Mouse (Mus musculus): Measurements from ENCODE around the gene Tjp2.

DNA sequence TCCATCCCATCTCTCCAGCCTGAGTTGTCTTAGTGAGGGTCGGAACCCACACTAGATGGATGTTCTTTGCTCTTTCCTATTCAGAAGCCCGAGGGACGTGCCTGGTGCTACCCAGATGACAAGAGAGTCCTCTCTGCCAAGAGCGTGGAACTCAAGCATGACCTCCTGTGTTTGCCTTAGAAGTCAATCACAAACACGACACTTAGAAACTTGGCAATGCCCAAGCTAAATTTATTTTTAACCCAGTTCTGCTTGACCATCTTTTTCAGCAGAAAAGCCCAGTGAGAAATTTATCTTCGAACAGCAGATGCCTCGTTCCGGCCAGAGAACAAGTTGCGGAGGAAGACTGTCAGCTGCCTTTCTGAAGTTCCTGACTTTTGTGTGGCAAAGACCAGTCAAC is 65.1 kb downstream of the Tjp2 start:
- no peak for TF ChIP-seq CTCF (IDR thresholded peaks at IDR 0.05; ENCODE audit: control insufficient read depth, insufficient read depth, insufficient replicate concordance, low read depth, low read length)
- TF ChIP-seq POLR2A (IDR thresholded peaks at IDR 0.05; ENCODE audit: control insufficient read depth, low read depth, low read length) = no peak

Measured in testis, adult 2 months (tissue).